Mouse (Mus musculus): ENCODE measurements around the gene Fbxo10. TPM values are rescaled to one million over a fixed set of nuclear protein-coding genes. Genes with fewer than 3 reads are reported as not detected.
"Not testable (repeated sequence)": the region's sequence is repeated elsewhere in the genome, so short reads cannot be mapped to it uniquely, and the experiment has no call there.

Fbxo10 gene
- total RNA-seq, 2 experiments from 2014 or later, result 2.2 to 2.4 TPM

DNA sequence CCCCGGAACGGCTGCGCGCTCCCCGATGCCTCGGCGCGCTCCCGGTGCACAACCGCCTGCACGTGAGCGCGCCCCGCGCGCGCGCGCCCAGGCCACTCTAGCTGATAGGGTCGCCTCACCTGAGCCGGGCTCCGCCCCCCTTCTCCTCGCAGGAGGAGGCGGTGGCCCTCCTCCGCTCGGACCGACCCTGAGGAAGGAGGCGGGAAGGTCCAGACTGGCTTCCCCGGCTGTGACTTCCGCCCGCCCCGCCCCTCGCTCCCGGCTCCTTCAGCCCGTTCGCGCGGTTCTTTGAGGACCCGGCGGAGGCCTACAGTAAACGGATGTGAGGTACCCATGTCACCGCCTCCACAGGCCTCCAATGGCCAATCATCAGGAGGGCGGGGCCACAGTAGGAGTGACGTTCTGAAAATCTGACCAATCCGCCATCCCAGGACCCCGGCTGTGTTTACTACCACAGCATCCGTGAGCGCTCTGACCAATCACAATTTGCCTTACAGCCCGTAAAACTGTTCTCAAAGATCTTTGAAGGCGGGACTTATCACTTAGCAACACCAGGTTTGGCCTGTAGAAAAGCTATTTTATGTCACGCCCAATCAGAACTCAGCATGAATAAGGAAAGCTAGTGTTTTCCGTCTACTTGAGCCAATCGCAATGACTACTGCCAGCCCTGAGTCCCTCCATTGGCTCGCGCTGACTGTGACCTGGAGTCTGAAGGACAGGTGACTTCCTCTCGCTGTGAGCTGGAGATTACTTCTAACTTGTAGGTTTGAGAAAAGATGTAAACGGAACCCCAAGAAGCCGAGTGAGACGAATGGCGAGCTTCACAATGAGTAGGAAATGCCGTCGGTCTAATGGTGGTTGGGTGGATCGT lies 72.1 kb downstream of the Fbxo10 start, which contains the start of gene Zbtb5:
Zbtb5 (minus strand) TSS at position 308 of the 871 bp plus-strand sequence.
- intact Hi-C loops (cut with DNase I), result loop anchor here (2.0 to 10.0 kb wide), 3 partner anchors 38 to 962 kb away; no protein-coding TSS in a partner anchor
- DNase-seq, result peak; percentile 97 to 99

DNA sequence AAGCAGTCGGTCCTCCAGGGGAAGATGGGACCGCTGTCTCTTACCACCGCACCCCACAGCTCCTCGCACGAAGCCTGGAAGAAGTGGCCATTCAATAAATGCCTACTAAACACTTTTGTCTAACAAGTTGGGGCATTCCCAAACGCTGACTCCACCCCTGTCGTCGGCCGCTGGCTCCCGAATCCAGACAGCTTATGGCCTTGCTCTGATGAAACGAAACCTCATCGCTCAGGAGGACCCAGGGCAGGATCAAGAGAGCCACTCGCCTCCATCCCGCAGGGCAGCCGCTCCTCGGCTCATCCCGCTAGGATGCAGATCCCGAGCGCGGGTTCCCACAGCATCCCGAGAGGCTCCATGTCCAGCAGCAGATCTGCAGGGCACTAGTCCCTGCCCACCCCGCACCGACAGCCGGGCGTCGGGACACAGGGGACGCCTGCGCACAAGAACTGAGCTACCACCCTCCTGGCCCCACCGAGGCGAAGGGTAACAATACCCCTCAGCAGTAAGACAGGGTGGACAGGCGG lies 72.8 kb downstream of the Fbxo10 start:
- peak; percentile 56 to 57 for DNase-seq
- intact Hi-C loops (cut with DNase I), result loop anchor here (2.0 to 10.0 kb wide), 3 partner anchors 37 to 963 kb away; no protein-coding TSS in a partner anchor

DNA sequence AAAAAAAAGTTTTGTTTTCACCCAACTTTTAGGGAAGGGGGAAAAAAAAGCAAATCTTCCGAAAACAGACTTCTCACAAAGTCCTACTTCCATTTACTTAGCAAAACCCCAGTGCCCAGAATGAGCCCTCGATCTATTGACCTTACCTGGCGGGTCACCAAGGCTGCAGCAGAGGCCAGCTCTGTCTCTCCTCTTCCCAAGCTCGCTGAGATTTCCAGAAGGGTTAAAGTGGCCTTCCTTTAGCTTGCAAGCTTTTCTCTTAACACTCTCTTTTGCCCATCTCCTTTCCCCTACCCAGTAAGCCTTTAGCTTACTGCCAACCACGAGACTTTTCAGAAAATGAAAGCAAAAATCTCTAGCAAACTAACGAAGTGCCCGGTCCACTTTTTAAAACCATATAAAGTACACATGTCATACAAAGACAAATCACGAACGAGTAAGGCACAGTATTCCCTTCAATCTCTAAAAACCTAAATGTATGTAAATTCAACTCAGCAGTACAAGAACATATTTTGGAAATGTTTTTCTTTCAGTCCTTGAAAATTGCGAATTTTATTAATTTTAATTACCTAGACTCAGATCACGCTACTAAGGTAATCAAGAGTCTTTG lies 73.5 kb downstream of the Fbxo10 start:
- intact Hi-C loops (cut with DNase I), result loop anchor here (10.0 kb wide), 2 partner anchors 604 to 964 kb away; no protein-coding TSS in a partner anchor
- DNase-seq, result no peak

DNA sequence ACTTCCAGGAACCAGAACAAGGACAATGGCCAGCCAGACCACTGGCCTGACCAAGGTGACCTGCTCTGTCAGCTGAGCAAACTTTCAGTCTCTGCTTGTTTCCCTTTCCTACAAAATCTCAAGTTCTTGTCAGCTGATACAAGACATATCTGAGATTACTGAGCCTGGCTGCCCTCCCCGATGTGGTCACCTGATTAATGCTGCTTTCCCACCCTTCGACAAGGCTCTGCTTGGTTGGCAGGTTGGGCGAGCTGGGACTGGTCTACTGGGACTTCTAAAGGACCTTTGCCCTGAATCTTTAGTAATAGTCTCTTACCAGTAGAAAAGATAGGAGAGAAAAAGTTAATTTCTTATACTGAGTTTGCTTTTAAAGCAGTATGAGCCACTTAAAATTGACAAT lies 79.0 kb downstream of the Fbxo10 start:
- no peak for DNase-seq
- intact Hi-C loops (cut with DNase I), result no loop called here

DNA sequence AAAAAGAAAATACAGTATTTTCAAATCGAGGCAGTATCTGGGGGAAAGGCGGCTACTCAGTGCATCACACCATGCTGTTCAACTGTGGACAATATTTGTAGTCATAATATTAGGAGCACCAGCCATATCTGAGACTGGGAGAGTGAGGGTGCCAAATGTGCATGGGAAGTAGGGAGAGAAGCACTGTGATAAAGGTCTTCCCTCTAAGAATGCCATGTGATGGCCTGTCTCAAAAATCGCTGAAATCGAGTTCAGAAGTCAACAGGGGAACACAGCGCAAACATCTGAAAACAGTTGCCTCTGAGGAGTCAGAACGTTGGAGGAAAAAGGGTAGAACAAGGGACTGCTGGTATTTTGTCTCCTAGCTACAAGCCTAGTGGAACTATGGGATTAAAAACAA lies 84.4 kb downstream of the Fbxo10 start:
- DNase-seq, result no peak
- intact Hi-C loops (cut with DNase I), result no loop called here

DNA sequence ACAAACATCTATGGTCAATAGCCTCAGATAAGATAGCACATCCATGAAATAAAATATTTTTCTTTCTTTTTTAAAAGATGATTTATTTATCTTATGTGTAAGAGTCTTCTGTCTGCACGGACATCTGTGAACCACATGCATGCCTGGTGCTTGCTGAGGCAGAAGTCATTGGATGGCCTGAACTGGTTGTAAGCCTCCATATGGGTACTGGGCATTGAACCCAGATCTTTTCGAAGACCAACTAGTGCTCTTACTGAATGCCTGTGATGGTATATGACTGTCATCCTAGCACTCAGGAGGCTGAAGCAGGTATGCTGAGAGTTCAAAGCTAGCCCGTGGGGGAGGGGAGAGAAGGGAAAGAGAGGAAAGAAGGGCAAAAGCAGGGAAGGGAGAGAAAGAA lies 86.3 kb downstream of the Fbxo10 start:
- DNase-seq, result no peak
- intact Hi-C loops (cut with DNase I), result no loop called here

DNA sequence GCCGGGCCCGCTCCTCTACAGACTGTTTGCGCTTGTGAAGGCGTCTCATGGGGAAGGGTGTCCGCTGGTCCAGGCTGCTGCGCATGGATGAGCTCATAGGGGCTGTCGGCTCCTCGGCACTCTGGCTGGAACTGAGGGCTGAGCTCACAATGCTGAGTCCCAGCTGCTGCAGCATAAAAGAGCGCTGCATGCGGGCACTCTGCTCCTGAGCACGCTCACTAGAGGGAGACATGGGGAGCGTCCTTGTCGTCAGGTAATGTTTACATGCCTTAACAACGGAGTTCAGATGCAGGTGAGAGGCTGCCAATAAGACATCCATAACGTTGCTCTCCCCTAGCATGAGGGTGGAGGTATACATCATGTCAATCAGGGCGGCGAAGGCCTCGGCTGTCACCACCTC lies 89.6 kb downstream of the Fbxo10 start:
- DNase-seq, result no peak
- intact Hi-C loops (cut with DNase I), result no loop called here

DNA sequence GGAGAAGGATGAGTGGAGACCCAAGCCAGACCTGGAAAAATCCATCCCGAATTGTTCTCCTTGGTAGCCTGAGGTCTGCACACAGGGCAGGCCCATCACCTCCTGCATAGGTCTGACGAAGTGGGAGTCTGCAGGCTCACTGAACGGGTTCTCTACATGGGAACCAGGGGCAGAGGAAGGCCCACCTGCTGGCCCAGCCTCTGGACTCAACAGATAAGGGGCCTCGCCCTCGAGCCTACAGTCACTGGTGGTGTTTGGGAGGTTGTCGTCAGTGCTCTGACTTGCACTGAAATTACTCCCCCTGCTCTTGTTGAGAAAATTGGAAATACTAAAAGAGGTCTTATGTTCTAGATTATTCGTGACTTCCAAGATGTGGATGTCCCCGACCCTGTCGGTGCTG lies 90.6 kb downstream of the Fbxo10 start:
- DNase-seq, result no peak
- intact Hi-C loops (cut with DNase I), result no loop called here

DNA sequence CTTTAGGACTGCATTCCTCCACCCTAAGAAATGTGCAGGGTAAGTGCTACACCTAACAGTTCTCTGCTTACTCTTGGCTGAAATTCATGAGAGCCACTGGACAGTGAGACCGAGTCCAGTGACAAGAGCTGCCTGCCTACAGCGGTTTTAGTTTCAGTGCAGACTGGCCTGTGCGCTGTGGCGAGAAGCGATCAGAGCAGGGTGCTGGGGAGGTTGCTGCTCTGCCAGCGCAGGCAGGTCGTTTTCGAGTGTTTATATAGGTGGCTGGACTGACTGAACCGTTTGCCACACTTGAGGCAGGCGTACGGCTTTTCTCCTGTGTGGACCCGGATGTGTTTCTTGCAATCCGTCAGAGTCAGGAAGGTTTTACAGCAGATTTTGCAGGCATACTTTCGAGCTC lies 91.2 kb downstream of the Fbxo10 start:
- DNase-seq; intact Hi-C loops (cut with DNase I): not testable (repeated sequence)

DNA sequence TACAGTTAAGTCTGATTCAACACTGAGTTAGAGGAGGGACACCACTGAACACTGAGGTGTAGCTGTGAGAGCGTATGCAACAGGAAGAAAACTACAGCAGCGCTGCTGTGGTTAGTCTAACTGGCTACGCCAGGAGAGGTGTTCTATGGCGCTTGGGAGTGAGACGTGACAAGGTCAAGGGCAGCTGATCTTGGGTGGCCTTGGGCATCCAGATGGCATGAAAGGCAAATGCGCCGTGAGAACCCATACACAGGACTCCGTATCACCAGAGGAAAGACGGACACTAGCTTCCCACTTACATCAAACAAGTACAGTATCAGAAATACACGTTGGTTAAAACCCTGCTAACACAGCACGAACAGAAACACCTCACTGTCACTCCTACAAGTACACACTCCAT lies 92.1 kb downstream of the Fbxo10 start:
- DNase-seq; intact Hi-C loops (cut with DNase I): not testable (repeated sequence)

DNA sequence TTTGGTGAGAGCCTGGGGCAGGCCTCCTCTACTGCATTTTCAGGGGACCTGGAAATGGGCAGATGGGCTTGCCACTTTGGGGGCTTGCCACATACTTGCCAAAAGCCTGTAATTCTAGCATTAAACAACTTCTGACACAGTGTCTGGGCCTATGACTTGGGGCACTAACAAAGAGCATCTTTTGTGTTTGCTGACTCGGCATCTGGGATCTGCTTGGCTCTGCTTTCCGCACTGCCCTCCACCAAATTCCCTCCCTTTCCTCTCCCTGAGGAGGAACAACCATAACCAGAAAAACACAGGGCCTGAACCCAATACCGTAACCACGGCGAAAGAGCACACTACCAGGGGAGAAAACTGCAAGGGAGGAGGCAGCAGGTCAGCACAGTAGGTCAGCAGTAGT lies 93.8 kb downstream of the Fbxo10 start:
- no peak for DNase-seq
- intact Hi-C loops (cut with DNase I), result no loop called here

Other genes starting within 250 kb of the Fbxo10 start
- gene Grhpr, start 103.2 kb downstream of the Fbxo10 start, total RNA-seq (2021), result 10 to 100 TPM; 25.6 to 26.3 TPM
- 1 to 10 TPM; 2.8 to 3.0 TPM for gene Zbtb5, start 72.2 kb downstream of the Fbxo10 start, total RNA-seq (2021)
- gene Polr1e, start 66.0 kb downstream of the Fbxo10 start, total RNA-seq (2021), result 1 to 10 TPM; 3.9 to 4.2 TPM
- 10 to 100 TPM; 75.1 to 79.8 TPM for gene Tomm5, start 23.5 kb upstream of the Fbxo10 start, total RNA-seq (2021)
- gene Frmpd1, start 100.3 kb upstream of the Fbxo10 start, total RNA-seq (2021), result under 1 TPM; 0.54 to 0.84 TPM
- gene Trmt10b, start 212.5 kb upstream of the Fbxo10 start, total RNA-seq (2021), result 1 to 10 TPM; 4.0 to 5.4 TPM

Data from gastrocnemius, postnatal 36 days (tissue).